In the genomic region with DNA sequence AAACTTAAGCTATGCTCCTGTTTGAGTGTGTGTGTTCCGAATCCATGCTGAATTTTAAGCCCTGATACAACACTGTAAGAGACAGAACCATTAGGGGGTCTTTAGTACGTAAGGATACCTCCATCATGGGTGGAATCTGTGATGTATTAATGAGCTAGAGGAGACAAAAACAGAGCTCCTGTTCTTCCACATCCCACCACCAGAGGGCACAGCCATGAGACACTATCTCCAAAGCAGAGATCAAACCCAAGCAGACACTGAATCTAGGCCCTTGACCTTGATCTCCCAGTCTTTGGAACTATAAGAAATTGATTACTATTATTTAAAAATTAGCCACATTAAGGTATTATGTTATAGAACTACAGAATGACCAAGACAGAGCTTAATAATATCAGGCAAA, we compare ENCODE assay signal across 9 mouse cellular contexts.
DNase-seq lines count a peak whose midpoint lies in the region; ATAC-seq and TF ChIP-seq lines count a peak whose summit lies in the region.
"Had no signal": no experiment of that assay in that cellular context is flagged by ENCODE, and none has a peak within 500 bp of the region (broad histone marks: within the 10 kb centered on the region; RNA-seq: fewer than 3 reads in every experiment).

No protein-coding gene starts in this region.

- TF ChIP-seq CTCF in hindbrain, postnatal 0 days (IDR thresholded peaks at IDR 0.05; ENCODE audit: low read depth) = peak; percentile 63

- H3K9ac ChIP-seq in midbrain, embryonic 11.5 days (ENCODE audit: low read length) = no peak overlapping the region
- no peak overlapping the region for H3K9ac ChIP-seq in midbrain, embryonic 13.5 days (replicated peaks)
- H3K9ac ChIP-seq in hindbrain, postnatal 0 days (replicated peaks; ENCODE audit: low read length) = no peak overlapping the region
- H3K9ac ChIP-seq: hindbrain, embryonic 15.5 days had no signal

- ATAC-seq in midbrain, embryonic 11.5 days (ENCODE audit: low FRiP score) = no peak
- no peak for ATAC-seq in midbrain, embryonic 13.5 days
- ATAC-seq in hindbrain, postnatal 0 days = no peak

- H3K4me3 ChIP-seq in midbrain, embryonic 11.5 days (ENCODE audit: low read depth, low read length) = no peak overlapping the region
- H3K4me3 ChIP-seq in midbrain, embryonic 13.5 days (replicated peaks) = no peak overlapping the region
- no peak overlapping the region for H3K4me3 ChIP-seq in hindbrain, postnatal 0 days (ENCODE audit: low read length)
- H3K4me3 ChIP-seq: hindbrain, embryonic 15.5 days had no signal

- H3K36me3 ChIP-seq in midbrain, embryonic 11.5 days (ENCODE audit: control insufficient read depth, insufficient read depth, low read length) = no peaks in the 10 kb centered on the region
- no peaks in the 10 kb centered on the region for H3K36me3 ChIP-seq in midbrain, embryonic 13.5 days
- no peaks in the 10 kb centered on the region for H3K36me3 ChIP-seq in hindbrain, postnatal 0 days (ENCODE audit: insufficient read depth, low read length)
- H3K36me3 ChIP-seq in splenic B cell, adult 2 months (ENCODE audit: control insufficient read depth, insufficient read depth, low read length, poor library complexity, severe bottlenecking) = no peaks in the 10 kb centered on the region
- H3K36me3 ChIP-seq: hindbrain, embryonic 15.5 days had no signal

- no peaks in the 10 kb centered on the region for H3K27me3 ChIP-seq in midbrain, embryonic 11.5 days (ENCODE audit: control insufficient read depth, insufficient read depth, low read length)
- no peaks in the 10 kb centered on the region for H3K27me3 ChIP-seq in midbrain, embryonic 13.5 days
- H3K27me3 ChIP-seq in hindbrain, postnatal 0 days (ENCODE audit: insufficient read depth, low read length) = no peaks in the 10 kb centered on the region
- H3K27me3 ChIP-seq in splenic B cell, adult 2 months (ENCODE audit: control insufficient read depth, insufficient read depth, low read length, poor library complexity, severe bottlenecking) = no peaks in the 10 kb centered on the region
- H3K27me3 ChIP-seq: hindbrain, embryonic 15.5 days had no signal

- H3K9me3 ChIP-seq in midbrain, embryonic 11.5 days (ENCODE audit: control insufficient read depth, low read length) = no peaks in the 10 kb centered on the region
- H3K9me3 ChIP-seq in midbrain, embryonic 13.5 days = no peaks in the 10 kb centered on the region
- no peaks in the 10 kb centered on the region for H3K9me3 ChIP-seq in hindbrain, postnatal 0 days (ENCODE audit: low read length)
- H3K9me3 ChIP-seq: hindbrain, embryonic 15.5 days had no signal

- intact Hi-C loops in gastrocnemius, postnatal 14 days (cut with DNase I; ENCODE audit: low total_unique reads) = no loop called here
- intact Hi-C loops in gastrocnemius, postnatal 36 days (cut with DNase I) = no loop called here

- 52% methylated on average over 2 of the region's 2 CpGs for WGBS in midbrain, embryonic 11.5 days
- WGBS in midbrain, embryonic 13.5 days = 45% methylated on average over 2 of the region's 2 CpGs
- WGBS in hindbrain, postnatal 0 days = 48% methylated on average over 2 of the region's 2 CpGs

- no peak overlapping the region for H3K4me2 ChIP-seq in midbrain, embryonic 11.5 days
- H3K4me2 ChIP-seq in midbrain, embryonic 13.5 days (replicated peaks) = no peak overlapping the region
- no peak overlapping the region for H3K4me2 ChIP-seq in hindbrain, postnatal 0 days (ENCODE audit: low read depth, low read length)
- H3K4me2 ChIP-seq: hindbrain, embryonic 15.5 days had no signal

- H3K4me1 ChIP-seq in midbrain, embryonic 11.5 days (ENCODE audit: control insufficient read depth, insufficient read depth, low read length) = no peaks in the 10 kb centered on the region
- H3K4me1 ChIP-seq in midbrain, embryonic 13.5 days (replicated peaks) = no peaks in the 10 kb centered on the region
- H3K4me1 ChIP-seq in hindbrain, postnatal 0 days (ENCODE audit: insufficient read depth, low read length) = no peaks in the 10 kb centered on the region
- H3K4me1 ChIP-seq: hindbrain, embryonic 15.5 days had no signal

- DNase-seq in gastrocnemius, postnatal 14 days = peak; percentile 3
- DNase-seq in gastrocnemius, postnatal 36 days = no peak
- peak; percentile 90 for DNase-seq in midbrain, embryonic 11.5 days (ENCODE audit: low spot score, missing footprints)
- DNase-seq in adipocyte (ENCODE audit: low spot score) = peak; percentile 19
- DNase-seq in hindbrain, postnatal 0 days (ENCODE audit: low spot score) = peak; percentile 37
- peak; percentile 2 for DNase-seq in splenic B cell, adult 2 months (ENCODE audit: low read depth, low spot score)
- DNase-seq in lung, postnatal 4 days = no peak

- H3K27ac ChIP-seq in midbrain, embryonic 11.5 days (ENCODE audit: low read depth, low read length) = no peak overlapping the region
- no peak overlapping the region for H3K27ac ChIP-seq in midbrain, embryonic 13.5 days
- H3K27ac ChIP-seq in hindbrain, postnatal 0 days = no peak overlapping the region
- H3K27ac ChIP-seq: hindbrain, embryonic 15.5 days had no signal

Comparison
In these comparisons a context has a peak if more than half of its experiments do, and no peak if none do; other contexts are left out.
1. DNase-seq: peak in gastrocnemius, postnatal 14 days (single experiment), midbrain, embryonic 11.5 days (single experiment), adipocyte (single experiment), hindbrain, postnatal 0 days (single experiment) and splenic B cell, adult 2 months (single experiment); none in gastrocnemius, postnatal 36 days (0 of 2) and lung, postnatal 4 days (0 of 2).